9 mouse cellular contexts compared by ENCODE assay signal in genomic region chr13:43558357-43558756, GRCm38 (mm10). TPM values are rescaled to one million over a fixed set of nuclear protein-coding genes. Genes with fewer than 3 reads are reported as not detected.
DNase-seq lines count a peak whose midpoint lies in the region; ATAC-seq and TF ChIP-seq lines count a peak whose summit lies in the region.
"Had no signal": no experiment of that assay in that cellular context is flagged by ENCODE, and none has a peak within 500 bp of the region (broad histone marks: within the 10 kb centered on the region; RNA-seq: fewer than 3 reads in every experiment).

No protein-coding gene starts in this region.

- no peaks in the 10 kb centered on the region for H3K27me3 ChIP-seq in kidney, adult 2 months (replicated peaks; ENCODE audit: control insufficient read depth, insufficient read depth, low read length)
- no peaks in the 10 kb centered on the region for H3K27me3 ChIP-seq in heart, postnatal 0 days (ENCODE audit: control insufficient read depth, insufficient read depth, low read length)
- H3K27me3 ChIP-seq in liver, postnatal 0 days (ENCODE audit: insufficient read depth, low read length): no peaks in the 10 kb centered on the region

- H3K27ac ChIP-seq in kidney, adult 2 months (ENCODE audit: insufficient read depth, low read depth, low read length): peak overlapping the region; percentile 44
- H3K27ac ChIP-seq in cortical plate, adult 2 months (ENCODE audit: insufficient read depth, low read length): no peak overlapping the region
- H3K27ac ChIP-seq in heart, postnatal 0 days (ENCODE audit: low read depth): no peak overlapping the region
- no peak overlapping the region for H3K27ac ChIP-seq in liver, postnatal 0 days (ENCODE audit: low read depth)
- H3K27ac ChIP-seq: liver, embryonic 14.5 days had no signal

- no peak for TF ChIP-seq POLR2A in kidney, adult 2 months (IDR thresholded peaks at IDR 0.05; ENCODE audit: low read depth, low read length)
- no peak for TF ChIP-seq POLR2A in cortical plate, adult 2 months (IDR thresholded peaks at IDR 0.05; ENCODE audit: extremely low read depth, insufficient read depth, low read length)

- peak; percentile 56 for DNase-seq in kidney, adult 2 months
- DNase-seq in kidney, postnatal 10 days: no peak
- DNase-seq in heart, postnatal 0 days (ENCODE audit: low spot score): no peak
- no peak for DNase-seq in liver, postnatal 0 days
- no peak for DNase-seq in frontal cortex, adult 2 months (ENCODE audit: extremely low spot score in 1 of 2, low spot score in 1 of 2)
- DNase-seq in thymus, postnatal 4 days: no peak
- DNase-seq in spleen, postnatal 14 days (ENCODE audit: low spot score in 2 of 2): no peak

- H3K4me2 ChIP-seq in heart, postnatal 0 days (ENCODE audit: low read depth, low read length): peak overlapping the region; percentile 92
- H3K4me2 ChIP-seq in liver, postnatal 0 days (ENCODE audit: low read depth, low read length): peak overlapping the region; percentile 99

- TF ChIP-seq CTCF in kidney, adult 2 months (conservative IDR thresholded peaks at IDR 0.05; ENCODE audit: insufficient read depth, insufficient read length, low read depth, low read length): no peak
- TF ChIP-seq CTCF in cortical plate, adult 2 months (IDR thresholded peaks at IDR 0.05; ENCODE audit: extremely low read depth, insufficient read depth, low read length): no peak
- no peak for TF ChIP-seq CTCF in heart, postnatal 0 days (IDR thresholded peaks at IDR 0.05; ENCODE audit: low read depth)
- no peak for TF ChIP-seq CTCF in liver, postnatal 0 days (IDR thresholded peaks at IDR 0.05; ENCODE audit: low read depth)

- ATAC-seq in heart, postnatal 0 days (ENCODE audit: insufficient read depth, low read depth): no peak
- no peak for ATAC-seq in liver, postnatal 0 days

- no peaks in the 10 kb centered on the region for H3K9me3 ChIP-seq in heart, postnatal 0 days (replicated peaks; ENCODE audit: control insufficient read depth, low read length)
- no peaks in the 10 kb centered on the region for H3K9me3 ChIP-seq in liver, postnatal 0 days (ENCODE audit: low read length)

- TF ChIP-seq EP300 in heart, postnatal 0 days (IDR thresholded peaks at IDR 0.05; ENCODE audit: low read depth): no peak
- no peak for TF ChIP-seq EP300 in liver, postnatal 0 days (IDR thresholded peaks at IDR 0.05; ENCODE audit: low read depth)

- no peak overlapping the region for H3K9ac ChIP-seq in heart, postnatal 0 days (replicated peaks; ENCODE audit: low read depth, low read length)
- no peak overlapping the region for H3K9ac ChIP-seq in liver, postnatal 0 days (replicated peaks)

- 20% methylated on average over 6 of the region's 6 CpGs for WGBS in kidney, adult 2 months
- WGBS in heart, postnatal 0 days: 65% methylated on average over 6 of the region's 6 CpGs
- 63% methylated on average over 6 of the region's 6 CpGs for WGBS in liver, postnatal 0 days (ENCODE audit: insufficient replicate concordance)

- H3K4me1 ChIP-seq in kidney, adult 2 months (ENCODE audit: control insufficient read depth, insufficient read depth, low read length): peaks cover 24% of the 10 kb centered on the region
- peaks cover 4% of the 10 kb centered on the region; the same call in 1 of the 2 replicates for H3K4me1 ChIP-seq in cortical plate, adult 2 months (ENCODE audit: control insufficient read depth, insufficient read depth, low read length)
- peaks cover 22% of the 10 kb centered on the region for H3K4me1 ChIP-seq in heart, postnatal 0 days (ENCODE audit: control insufficient read depth, insufficient read depth)
- peaks cover 14% of the 10 kb centered on the region for H3K4me1 ChIP-seq in liver, postnatal 0 days (ENCODE audit: insufficient read depth)

- peak overlapping the region; percentile 82 for H3K4me3 ChIP-seq in kidney, adult 2 months (ENCODE audit: insufficient read depth, low read depth, low read length)
- H3K4me3 ChIP-seq in cortical plate, adult 2 months (ENCODE audit: insufficient read depth, low read length): peak overlapping the region; percentile 47
- H3K4me3 ChIP-seq in heart, postnatal 0 days (ENCODE audit: low read depth, low read length): 0 out of 2 replicates have a peak overlapping the region, but pooled peaks have one; percentile 80
- H3K4me3 ChIP-seq in liver, postnatal 0 days (ENCODE audit: low read depth, low read length): peak overlapping the region; percentile 72; the same call in 1 of the 2 replicates

- H3K36me3 ChIP-seq in kidney, adult 2 months (ENCODE audit: control insufficient read depth, insufficient read depth, low read length): peaks cover 2% of the 10 kb centered on the region; the same call in 1 of the 2 replicates
- peaks cover 18% of the 10 kb centered on the region for H3K36me3 ChIP-seq in heart, postnatal 0 days (replicated peaks; ENCODE audit: control insufficient read depth, insufficient read depth, low read length)
- peaks cover 9% of the 10 kb centered on the region for H3K36me3 ChIP-seq in liver, postnatal 0 days (replicated peaks; ENCODE audit: insufficient read depth, low read length)

RNA-seq across cellular contexts. Expression of gene Mcur1, which starts 1.6 kb away (rescaled TPM):
- polyA plus RNA-seq in kidney, adult 2 months (2012; rRNA removed): 87.2 and 91.7 TPM in 2 replicates
- polyA plus RNA-seq in cortical plate, adult 2 months (2012; rRNA removed): 24.5 and 26.1 TPM in 2 replicates
- total RNA-seq in heart, postnatal 0 days (2014; rRNA removed; ENCODE audit: low replicate concordance): 37.7 and 40.1 TPM in 2 replicates
- 22.0 and 24.9 TPM in 2 replicates for polyA plus RNA-seq in heart, postnatal 0 days (2015; fragmentation: Nextera tagmentation; extraction: Ambion mirVana)
- polyA plus RNA-seq in liver, postnatal 0 days (2015; fragmentation: Nextera tagmentation; extraction: Ambion mirVana): 8.8 and 8.9 TPM in 2 replicates
- 24.3 and 24.7 TPM in 2 replicates for polyA plus RNA-seq in frontal cortex, adult 2 months (2012; rRNA removed)

RNA-seq across cellular contexts. Expression of gene Rnf182, which starts 57.2 kb away (rescaled TPM):
- polyA plus RNA-seq in kidney, adult 2 months (2012; rRNA removed): 0.39 and 0.48 TPM in 2 replicates
- polyA plus RNA-seq in cortical plate, adult 2 months (2012; rRNA removed): 7.3 and 9.1 TPM in 2 replicates
- total RNA-seq in heart, postnatal 0 days (2014; rRNA removed; ENCODE audit: low replicate concordance): 0.85 and 0.88 TPM in 2 replicates
- polyA plus RNA-seq in heart, postnatal 0 days (2015; fragmentation: Nextera tagmentation; extraction: Ambion mirVana): 0.56 and 0.62 TPM in 2 replicates
- polyA plus RNA-seq in liver, postnatal 0 days (2015; fragmentation: Nextera tagmentation; extraction: Ambion mirVana): not detected in 2 replicates
- polyA plus RNA-seq in frontal cortex, adult 2 months (2012; rRNA removed): 7.9 and 8.0 TPM in 2 replicates
